Mouse (Mus musculus) limb, embryonic 11.5 days (tissue): Measurements from ENCODE around the gene P2rx4. TPM values are rescaled to one million over a fixed set of nuclear protein-coding genes. Genes with fewer than 3 reads are reported as not detected.

Source experiments
- ATAC-seq: fragments of 200-750 bp; cut with Nextera tagmentation; 2 replicates; pipeline ENCODE4 v1.8.0; 2017; ENCODE audit warnings: low read depth; ENCODE audit not compliant: insufficient number of reproducible peaks, low FRiP score, low TSS enrichment
- DNase-seq: peaks from one replicate; pipeline ENCODE4 v3.0.0-alpha.2; 2015; ENCODE audit warnings: low spot score
- H3K27ac ChIP-seq: fragments of 300-500 bp; sonication (generic); replicated peaks from 2 replicates; pipeline ENCODE4 v1.5.1; 2014; ENCODE audit warnings: low read depth, mild to moderate bottlenecking, low read length
- H3K27me3 ChIP-seq: fragments of 300-500 bp; sonication (generic); 2 replicates; pipeline ENCODE4 v1.6.1; 2014; ENCODE audit warnings: mild to moderate bottlenecking, low read length, mixed read lengths; ENCODE audit not compliant: control insufficient read depth, insufficient read depth
- H3K36me3 ChIP-seq: fragments of 300-500 bp; sonication (generic); 2 replicates; pipeline ENCODE4 v1.6.1; 2014; ENCODE audit warnings: mild to moderate bottlenecking, low read length, moderate library complexity, mixed read lengths; ENCODE audit not compliant: control insufficient read depth, insufficient read depth
- H3K4me1 ChIP-seq: fragments of 300-500 bp; sonication (generic); 2 replicates; pipeline ENCODE4 v1.6.1; 2014; ENCODE audit warnings: low read length, mixed read lengths; ENCODE audit not compliant: control insufficient read depth, insufficient read depth
- H3K4me2 ChIP-seq: fragments of 300-500 bp; sonication (generic); 2 replicates; pipeline ENCODE4 v1.6.1; 2014; ENCODE audit warnings: low read depth, mild to moderate bottlenecking, moderate library complexity; ENCODE audit not compliant: severe bottlenecking
- H3K4me3 ChIP-seq: fragments of 300-500 bp; sonication (generic); 2 replicates; pipeline ENCODE4 v1.5.1; 2014; ENCODE audit warnings: low read depth, low read length
- H3K9ac ChIP-seq: fragments of 300-500 bp; sonication (generic); 2 replicates; pipeline ENCODE4 v1.6.1; 2014; ENCODE audit warnings: mild to moderate bottlenecking, low read length
- H3K9me3 ChIP-seq: fragments of 300-500 bp; sonication (generic); 2 replicates; pipeline ENCODE4 v1.6.1; 2016; ENCODE audit warnings: low read length; ENCODE audit not compliant: control insufficient read depth
- WGBS: fragments of 180-500 bp; shearing (Covaris S2); extraction: QIAGEN DNeasy Blood & Tissue Kit; methylation state at CpG from one replicate; pipeline ENCODE4 v1.1.7; 2014; 5-methylcytosine and 5-hydroxymethylcytosine counted together
- polyA plus RNA-seq: library from polyadenylated mRNA; unstranded; fragments of >200 nt; fragmentation: Nextera tagmentation; extraction: Ambion mirVana; gene quantifications from 2 replicates; pipeline ENCODE4 v1.2.1, GENCODE M21; 2014

P2rx4 gene
- polyA plus RNA-seq, 1 experiment from 2014 or later = 4.9 TPM

- no peak overlapping the region for H3K4me3 ChIP-seq
- WGBS = 71% methylated on average over 6 of the region's 6 CpGs
- no peak overlapping the region for H3K9ac ChIP-seq
- no peaks in the 10 kb centered on the region for H3K4me1 ChIP-seq
- H3K27ac ChIP-seq = no peak overlapping the region
- no peaks in the 10 kb centered on the region for H3K27me3 ChIP-seq
- no peaks in the 10 kb centered on the region for H3K36me3 ChIP-seq
- ATAC-seq (no peak), DNase-seq (no peak)
- no peaks in the 10 kb centered on the region for H3K9me3 ChIP-seq
- no peak overlapping the region for H3K4me2 ChIP-seq
Measured at GRCm38 (mm10) chr5:122708819-122709218, 1.5 kb downstream of the P2rx4 start.

GRCm38 (mm10) chr5:122715723-122716122 lies 8.4 kb downstream of the P2rx4 start:
- DNase-seq (no peak), ATAC-seq (no peak)
- no peak overlapping the region for H3K4me3 ChIP-seq
- no peaks in the 10 kb centered on the region for H3K9me3 ChIP-seq
- H3K27me3 ChIP-seq = no peaks in the 10 kb centered on the region
- H3K36me3 ChIP-seq = no peaks in the 10 kb centered on the region
- no peak overlapping the region for H3K4me2 ChIP-seq
- no peak overlapping the region for H3K27ac ChIP-seq
- H3K9ac ChIP-seq = no peak overlapping the region
- WGBS = 91% methylated on average over 1 of the region's 1 CpGs
- no peaks in the 10 kb centered on the region for H3K4me1 ChIP-seq

- H3K4me1 ChIP-seq = no peaks in the 10 kb centered on the region
- no peaks in the 10 kb centered on the region for H3K9me3 ChIP-seq
- H3K27me3 ChIP-seq = no peaks in the 10 kb centered on the region
- no peak overlapping the region for H3K4me2 ChIP-seq
- DNase-seq (no peak), ATAC-seq (no peak)
- no peak overlapping the region for H3K27ac ChIP-seq
- no peak overlapping the region for H3K9ac ChIP-seq
- WGBS = 96% methylated on average over 2 of the region's 2 CpGs
- H3K4me3 ChIP-seq = no peak overlapping the region
- H3K36me3 ChIP-seq = no peaks in the 10 kb centered on the region
Measured at GRCm38 (mm10) chr5:122716793-122717192, 9.4 kb downstream of the P2rx4 start.

GRCm38 (mm10) chr5:122718400-122718799 lies 11.1 kb downstream of the P2rx4 start:
- no peak overlapping the region for H3K9ac ChIP-seq
- no peaks in the 10 kb centered on the region for H3K27me3 ChIP-seq
- H3K4me2 ChIP-seq = no peak overlapping the region
- H3K4me1 ChIP-seq = no peaks in the 10 kb centered on the region
- H3K27ac ChIP-seq = no peak overlapping the region
- H3K9me3 ChIP-seq = no peaks in the 10 kb centered on the region
- H3K36me3 ChIP-seq = no peaks in the 10 kb centered on the region
- ATAC-seq (no peak), DNase-seq (no peak)
- no peak overlapping the region for H3K4me3 ChIP-seq
- WGBS = 84% methylated on average over 7 of the region's 7 CpGs

- Histone ChIP-seq H3K36me3 (no peaks in the 10 kb centered on the region), H3K4me1 (no peaks in the 10 kb centered on the region), H3K4me3 (no peak overlapping the region), H3K4me2 (no peak overlapping the region), H3K27ac (no peak overlapping the region), H3K9ac (no peak overlapping the region), H3K9me3 (no peaks in the 10 kb centered on the region), H3K27me3 (no peaks in the 10 kb centered on the region)
- WGBS = 93% methylated on average over 8 of the region's 8 CpGs
- DNase-seq (no peak), ATAC-seq (no peak)
Measured at GRCm38 (mm10) chr5:122719168-122719567, 11.8 kb downstream of the P2rx4 start.

- 91% methylated on average over 13 of the region's 13 CpGs for WGBS
- H3K4me2 ChIP-seq = no peak overlapping the region
- H3K9ac ChIP-seq = no peak overlapping the region
- no peaks in the 10 kb centered on the region for H3K4me1 ChIP-seq
- no peak overlapping the region for H3K4me3 ChIP-seq
- no peaks in the 10 kb centered on the region for H3K36me3 ChIP-seq
- ATAC-seq = no peak
- no peaks in the 10 kb centered on the region for H3K9me3 ChIP-seq
- H3K27me3 ChIP-seq = no peaks in the 10 kb centered on the region
- DNase-seq = no peak
- no peak overlapping the region for H3K27ac ChIP-seq
Measured at GRCm38 (mm10) chr5:122725453-122725852, 18.1 kb downstream of the P2rx4 start.

- no peaks in the 10 kb centered on the region for H3K4me1 ChIP-seq
- ATAC-seq = no peak
Measured at GRCm38 (mm10) chr5:122726068-122726467, 18.7 kb downstream of the P2rx4 start.

GRCm38 (mm10) chr5:122726595-122726994 lies 19.3 kb downstream of the P2rx4 start:
- Histone ChIP-seq H3K27me3 (no peaks in the 10 kb centered on the region), H3K4me1 (peaks cover 2% of the 10 kb centered on the region; the same call in 1 of the 2 replicates), H3K9me3 (no peaks in the 10 kb centered on the region), H3K36me3 (no peaks in the 10 kb centered on the region), H3K9ac (no peak overlapping the region), H3K27ac (no peak overlapping the region), H3K4me3 (no peak overlapping the region), H3K4me2 (no peak overlapping the region)
- DNase-seq (no peak), ATAC-seq (no peak)
- 81% methylated on average over 5 of the region's 5 CpGs for WGBS

More at GRCm38 (mm10) chr5:122726068-122726467, 18.7 kb downstream of the P2rx4 start:
- H3K27ac ChIP-seq = no peak overlapping the region
- H3K9ac ChIP-seq = no peak overlapping the region
- 22% methylated on average over 7 of the region's 7 CpGs for WGBS
- DNase-seq = peak; percentile 85
- H3K36me3 ChIP-seq = no peaks in the 10 kb centered on the region
- H3K27me3 ChIP-seq = no peaks in the 10 kb centered on the region
- no peak overlapping the region for H3K4me3 ChIP-seq
- no peak overlapping the region for H3K4me2 ChIP-seq
- no peaks in the 10 kb centered on the region for H3K9me3 ChIP-seq

- Histone ChIP-seq H3K4me3 (no peak overlapping the region), H3K4me2 (no peak overlapping the region), H3K9me3 (no peaks in the 10 kb centered on the region), H3K27ac (no peak overlapping the region), H3K27me3 (no peaks in the 10 kb centered on the region), H3K4me1 (peaks cover 7% of the 10 kb centered on the region; the same call in 1 of the 2 replicates), H3K36me3 (no peaks in the 10 kb centered on the region), H3K9ac (no peak overlapping the region)
- no peak for ATAC-seq
- DNase-seq = no peak
- 92% methylated on average over 7 of the region's 7 CpGs for WGBS
Measured at GRCm38 (mm10) chr5:122727096-122727495, 19.8 kb downstream of the P2rx4 start.
